Mouse (Mus musculus) neutrophil, adult 59 days (primary cell): ENCODE data around the gene Gpr85. TPM values are rescaled to one million over a fixed set of nuclear protein-coding genes. Genes with fewer than 3 reads are reported as not detected.

Experiments used
- total RNA-seq, 2 experiments: library from RNA; stranded (reverse); gene quantifications; 1 replicate in 1 of 2; 2 replicates in 1 of 2; pipeline ENCODE4 v1.2.4; 2023

Gene Gpr85
- under 1 TPM in 1 of 2 experiments, not detected in 1; 0.29 TPM for total RNA-seq

GRCm38 (mm10) chr6:13839345-13840054, at the start of gene Gpr85:
TSS of gene Gpr85 (minus strand) at chr6:13839942.

GRCm38 (mm10) chr6:13870919-13871624, 31.3 kb upstream of the Gpr85 start, which contains the start of gene 2610001J05Rik:
TSS of gene 2610001J05Rik (minus strand) at chr6:13871518.

Other genes with a start within 250 kb of the Gpr85 start
- gene Tmem168, start 231.8 kb downstream of the Gpr85 start, total RNA-seq: 10 to 100 TPM; 24.6 to 24.8 TPM
- gene Bmt2, start 162.0 kb downstream of the Gpr85 start, total RNA-seq: 10 to 100 TPM; 15.9 to 20.7 TPM
- gene 2610001J05Rik, start 31.6 kb upstream of the Gpr85 start, total RNA-seq: 10 to 100 TPM; 29.7 to 32.0 TPM